ENCODE assay signal across 9 mouse cellular contexts in genomic region chr8:70645501-70646224, GRCm38 (mm10). TPM values are rescaled to one million over a fixed set of nuclear protein-coding genes. Genes with fewer than 3 reads are reported as not detected.
DNase-seq lines count a peak whose midpoint lies in the region; ATAC-seq and TF ChIP-seq lines count a peak whose summit lies in the region.
"Had no signal": no experiment of that assay in that cellular context is flagged by ENCODE, and none has a peak within 500 bp of the region (broad histone marks: within the 10 kb centered on the region; RNA-seq: fewer than 3 reads in every experiment).

No protein-coding gene starts in this region.

- no peak for ATAC-seq in intestine, postnatal 0 days
- no peak for ATAC-seq in lung, embryonic 16.5 days (ENCODE audit: low read depth)
- ATAC-seq in activated CD4-positive, CD25-positive, alpha-beta regulatory T cell, adult 4 months, result no peak
- ATAC-seq in forebrain, embryonic 12.5 days (ENCODE audit: low FRiP score), result no peak

- no peak overlapping the region for H3K4me2 ChIP-seq in intestine, postnatal 0 days (replicated peaks; ENCODE audit: low read depth)
- no peak overlapping the region for H3K4me2 ChIP-seq in lung, embryonic 16.5 days (ENCODE audit: low read depth, low read length)
- no peak overlapping the region for H3K4me2 ChIP-seq in forebrain, embryonic 12.5 days
- H3K4me2 ChIP-seq: hindbrain, embryonic 15.5 days had no signal

- no peak for TF ChIP-seq CTCF in gastrocnemius, adult 2 months (IDR thresholded peaks at IDR 0.05)
- no peak for TF ChIP-seq CTCF in intestine, postnatal 0 days (IDR thresholded peaks at IDR 0.05; ENCODE audit: low read depth)

- H3K9ac ChIP-seq in intestine, postnatal 0 days (ENCODE audit: low read depth, low read length), result no peak overlapping the region
- peak overlapping the region; percentile 25; the same call in 1 of the 2 replicates for H3K9ac ChIP-seq in lung, embryonic 16.5 days (ENCODE audit: low read length)
- no peak overlapping the region for H3K9ac ChIP-seq in forebrain, embryonic 12.5 days
- H3K9ac ChIP-seq: hindbrain, embryonic 15.5 days had no signal

- peak overlapping the region; percentile 35; the same call in 1 of the 2 replicates for H3K27ac ChIP-seq in gastrocnemius, adult 2 months
- peak overlapping the region; percentile 88 for H3K27ac ChIP-seq in brown adipose tissue, adult 24 weeks (replicated peaks; ENCODE audit: low read depth, low read length)
- H3K27ac ChIP-seq in intestine, postnatal 0 days (ENCODE audit: low read depth, low read length), result peak overlapping the region; percentile 17
- H3K27ac ChIP-seq in lung, embryonic 16.5 days (ENCODE audit: low read length), result no peak overlapping the region
- H3K27ac ChIP-seq in forebrain, embryonic 12.5 days, result no peak overlapping the region
- H3K27ac ChIP-seq: hindbrain, embryonic 15.5 days had no signal

- peaks cover 8% of the 10 kb centered on the region; the same call in 1 of the 2 replicates for H3K36me3 ChIP-seq in intestine, postnatal 0 days (ENCODE audit: control insufficient read depth, insufficient read depth)
- peaks cover 4% of the 10 kb centered on the region; the same call in 1 of the 2 replicates for H3K36me3 ChIP-seq in lung, embryonic 16.5 days (ENCODE audit: control insufficient read depth, insufficient read depth, low read length)
- H3K36me3 ChIP-seq in forebrain, embryonic 12.5 days (replicated peaks), result peaks cover 21% of the 10 kb centered on the region
- H3K36me3 ChIP-seq: hindbrain, embryonic 15.5 days had no signal

- H3K9me3 ChIP-seq in intestine, postnatal 0 days (ENCODE audit: control insufficient read depth), result no peaks in the 10 kb centered on the region
- no peaks in the 10 kb centered on the region for H3K9me3 ChIP-seq in lung, embryonic 16.5 days (ENCODE audit: control insufficient read depth, low read length)
- H3K9me3 ChIP-seq in forebrain, embryonic 12.5 days, result no peaks in the 10 kb centered on the region
- H3K9me3 ChIP-seq: hindbrain, embryonic 15.5 days had no signal

- no peaks in the 10 kb centered on the region for H3K27me3 ChIP-seq in intestine, postnatal 0 days (replicated peaks; ENCODE audit: control insufficient read depth, insufficient read depth, low read length)
- no peaks in the 10 kb centered on the region for H3K27me3 ChIP-seq in lung, embryonic 16.5 days (ENCODE audit: control insufficient read depth, insufficient read depth, low read depth, low read length)
- H3K27me3 ChIP-seq in forebrain, embryonic 12.5 days, result 0 out of 2 replicates have a peak, but pooled peaks cover 5% of the 10 kb centered on the region
- H3K27me3 ChIP-seq: hindbrain, embryonic 15.5 days had no signal

- H3K4me1 ChIP-seq in brown adipose tissue, adult 24 weeks (ENCODE audit: control insufficient read depth, insufficient read depth, insufficient read length, low read length), result peaks cover 40% of the 10 kb centered on the region
- H3K4me1 ChIP-seq in intestine, postnatal 0 days (replicated peaks; ENCODE audit: control insufficient read depth, insufficient read depth, low read length), result peaks cover 19% of the 10 kb centered on the region; the same call in 1 of the 2 replicates
- peaks cover 41% of the 10 kb centered on the region for H3K4me1 ChIP-seq in lung, embryonic 16.5 days (replicated peaks; ENCODE audit: control insufficient read depth, insufficient read depth, low read length)
- peaks cover 40% of the 10 kb centered on the region for H3K4me1 ChIP-seq in forebrain, embryonic 12.5 days

- no peak overlapping the region for H3K4me3 ChIP-seq in gastrocnemius, adult 2 months
- H3K4me3 ChIP-seq in brown adipose tissue, adult 24 weeks (ENCODE audit: insufficient read depth, low read depth, low read length), result no peak overlapping the region
- H3K4me3 ChIP-seq in intestine, postnatal 0 days (ENCODE audit: low read depth, low read length), result no peak overlapping the region
- no peak overlapping the region for H3K4me3 ChIP-seq in lung, embryonic 16.5 days (ENCODE audit: low read length)
- no peak overlapping the region for H3K4me3 ChIP-seq in forebrain, embryonic 12.5 days (replicated peaks)
- H3K4me3 ChIP-seq: hindbrain, embryonic 15.5 days had no signal

- DNase-seq in gastrocnemius, adult 2 months, result no peak
- no peak for DNase-seq in gastrocnemius, postnatal 4 days (ENCODE audit: low spot score in 2 of 2)
- no peak for DNase-seq in cerebellum, adult 18-20 months

- WGBS in intestine, postnatal 0 days, result 43% methylated on average over 17 of the region's 17 CpGs
- WGBS in lung, embryonic 16.5 days, result 41% methylated on average over 17 of the region's 17 CpGs
- WGBS in forebrain, embryonic 12.5 days, result 67% methylated on average over 17 of the region's 17 CpGs

- intact Hi-C loops in gastrocnemius, adult 2 months (cut with DNase I), result no loop called here

RNA-seq across cellular contexts. Expression of gene Gdf15, which starts 13.4 kb away (rescaled TPM):
- total RNA-seq in gastrocnemius, adult 2 months (2021), result under 1 TPM in 1 of 2 experiments, not detected in 1; 0.28 TPM
- under 1 TPM; 0.32 to 0.39 TPM for total RNA-seq in gastrocnemius, postnatal 4 days (2021)
- polyA plus RNA-seq in brown adipose tissue, adult 24 weeks (2012; ENCODE audit: insufficient read depth, insufficient read length, missing spikeins), result 1.7 TPM in 2 replicates
- polyA plus RNA-seq in intestine, postnatal 0 days (2015; fragmentation: Nextera tagmentation; extraction: Ambion mirVana), result 1.7 and 1.9 TPM in 2 replicates
- 0.45 and 0.60 TPM in 2 replicates for polyA plus RNA-seq in lung, embryonic 16.5 days (2015; fragmentation: Nextera tagmentation; extraction: Ambion mirVana)
- not detected for polyA plus RNA-seq in activated CD4-positive, CD25-positive, alpha-beta regulatory T cell, adult 4 months (2017; shearing (Covaris generic))
- polyA plus RNA-seq in forebrain, embryonic 12.5 days (2016; fragmentation: Nextera tagmentation; extraction: Ambion mirVana), result 0.14 TPM in 1 of 2 replicates, not detected in the other

RNA-seq across cellular contexts. Expression of gene Pgpep1, which starts 14.5 kb away (rescaled TPM):
- 10 to 100 TPM in 1 of 2 experiments, 1 to 10 TPM in 1; 9.3 to 22.5 TPM for total RNA-seq in gastrocnemius, adult 2 months (2021)
- total RNA-seq in gastrocnemius, postnatal 4 days (2021), result 10 to 100 TPM; 41.4 to 47.0 TPM
- polyA plus RNA-seq in brown adipose tissue, adult 24 weeks (2012; ENCODE audit: insufficient read depth, insufficient read length, missing spikeins), result 31.0 and 37.7 TPM in 2 replicates
- polyA plus RNA-seq in intestine, postnatal 0 days (2015; fragmentation: Nextera tagmentation; extraction: Ambion mirVana), result 79.0 and 92.1 TPM in 2 replicates
- polyA plus RNA-seq in lung, embryonic 16.5 days (2015; fragmentation: Nextera tagmentation; extraction: Ambion mirVana), result 43.6 and 46.7 TPM in 2 replicates
- polyA plus RNA-seq in activated CD4-positive, CD25-positive, alpha-beta regulatory T cell, adult 4 months (2017; shearing (Covaris generic)), result 1 to 10 TPM; 7.1 to 7.4 TPM
- 69.3 and 70.4 TPM in 2 replicates for polyA plus RNA-seq in forebrain, embryonic 12.5 days (2016; fragmentation: Nextera tagmentation; extraction: Ambion mirVana)

RNA-seq across cellular contexts. Expression of gene Lsm4, which starts 27.4 kb away (rescaled TPM):
- 10 to 100 TPM; 61.7 to 65.6 TPM for total RNA-seq in gastrocnemius, adult 2 months (2021)
- 10 to 100 TPM; 70.1 to 84.7 TPM for total RNA-seq in gastrocnemius, postnatal 4 days (2021)
- polyA plus RNA-seq in brown adipose tissue, adult 24 weeks (2012; ENCODE audit: insufficient read depth, insufficient read length, missing spikeins), result 89.4 and 121 TPM in 2 replicates
- 181 and 182 TPM in 2 replicates for polyA plus RNA-seq in intestine, postnatal 0 days (2015; fragmentation: Nextera tagmentation; extraction: Ambion mirVana)
- 197 and 214 TPM in 2 replicates for polyA plus RNA-seq in lung, embryonic 16.5 days (2015; fragmentation: Nextera tagmentation; extraction: Ambion mirVana)
- 100 to 1,000 TPM; 115 to 120 TPM for polyA plus RNA-seq in activated CD4-positive, CD25-positive, alpha-beta regulatory T cell, adult 4 months (2017; shearing (Covaris generic))
- 259 and 275 TPM in 2 replicates for polyA plus RNA-seq in forebrain, embryonic 12.5 days (2016; fragmentation: Nextera tagmentation; extraction: Ambion mirVana)

RNA-seq across cellular contexts. Expression of gene Lrrc25, which starts 29.7 kb away (rescaled TPM):
- total RNA-seq in gastrocnemius, adult 2 months (2021), result under 1 TPM; 0.42 to 0.48 TPM
- total RNA-seq in gastrocnemius, postnatal 4 days (2021), result 1 to 10 TPM; 2.5 to 3.2 TPM
- polyA plus RNA-seq in brown adipose tissue, adult 24 weeks (2012; ENCODE audit: insufficient read depth, insufficient read length, missing spikeins), result 2.0 TPM in 2 replicates
- 2.1 and 2.2 TPM in 2 replicates for polyA plus RNA-seq in intestine, postnatal 0 days (2015; fragmentation: Nextera tagmentation; extraction: Ambion mirVana)
- 2.0 and 3.2 TPM in 2 replicates for polyA plus RNA-seq in lung, embryonic 16.5 days (2015; fragmentation: Nextera tagmentation; extraction: Ambion mirVana)
- 1 to 10 TPM in 1 of 2 experiments, under 1 TPM in 1; 0.54 to 1.0 TPM for polyA plus RNA-seq in activated CD4-positive, CD25-positive, alpha-beta regulatory T cell, adult 4 months (2017; shearing (Covaris generic))
- 0.31 and 0.45 TPM in 2 replicates for polyA plus RNA-seq in forebrain, embryonic 12.5 days (2016; fragmentation: Nextera tagmentation; extraction: Ambion mirVana)

RNA-seq across cellular contexts. Expression of gene Ssbp4, which starts 37.0 kb away (rescaled TPM):
- total RNA-seq in gastrocnemius, adult 2 months (2021), result 10 to 100 TPM in 1 of 2 experiments, 1 to 10 TPM in 1; 9.2 to 14.4 TPM
- 10 to 100 TPM; 49.6 to 60.7 TPM for total RNA-seq in gastrocnemius, postnatal 4 days (2021)
- 29.6 and 45.0 TPM in 2 replicates for polyA plus RNA-seq in brown adipose tissue, adult 24 weeks (2012; ENCODE audit: insufficient read depth, insufficient read length, missing spikeins)
- 63.2 and 65.3 TPM in 2 replicates for polyA plus RNA-seq in intestine, postnatal 0 days (2015; fragmentation: Nextera tagmentation; extraction: Ambion mirVana)
- polyA plus RNA-seq in lung, embryonic 16.5 days (2015; fragmentation: Nextera tagmentation; extraction: Ambion mirVana), result 106 and 108 TPM in 2 replicates
- polyA plus RNA-seq in activated CD4-positive, CD25-positive, alpha-beta regulatory T cell, adult 4 months (2017; shearing (Covaris generic)), result 10 to 100 TPM; 15.8 to 17.7 TPM
- polyA plus RNA-seq in forebrain, embryonic 12.5 days (2016; fragmentation: Nextera tagmentation; extraction: Ambion mirVana), result 97.4 and 106 TPM in 2 replicates

Comparison
In these comparisons a context has a peak if more than half of its experiments do, and no peak if none do; other contexts are left out.
1. H3K27ac ChIP-seq: peak in gastrocnemius, adult 2 months (single experiment), brown adipose tissue, adult 24 weeks (single experiment) and intestine, postnatal 0 days (single experiment); none in lung, embryonic 16.5 days (single experiment) and forebrain, embryonic 12.5 days (single experiment).